Mouse (Mus musculus) erythroblast, embryonic 14.5 days (primary cell): Measurements from ENCODE around the gene Borcs6.

Source experiments
- GATA1 ChIP-seq: IDR thresholded peaks from 2 replicates; pipeline ENCODE4 v1.6.1; 2012; ENCODE audit warnings: low read length, inconsistent platforms, mixed read lengths
- TAL1 ChIP-seq: IDR thresholded peaks from 3 replicates; pipeline ENCODE4 v1.6.1; 2012; ENCODE audit warnings: low read length, inconsistent platforms, mixed read lengths

DNA sequence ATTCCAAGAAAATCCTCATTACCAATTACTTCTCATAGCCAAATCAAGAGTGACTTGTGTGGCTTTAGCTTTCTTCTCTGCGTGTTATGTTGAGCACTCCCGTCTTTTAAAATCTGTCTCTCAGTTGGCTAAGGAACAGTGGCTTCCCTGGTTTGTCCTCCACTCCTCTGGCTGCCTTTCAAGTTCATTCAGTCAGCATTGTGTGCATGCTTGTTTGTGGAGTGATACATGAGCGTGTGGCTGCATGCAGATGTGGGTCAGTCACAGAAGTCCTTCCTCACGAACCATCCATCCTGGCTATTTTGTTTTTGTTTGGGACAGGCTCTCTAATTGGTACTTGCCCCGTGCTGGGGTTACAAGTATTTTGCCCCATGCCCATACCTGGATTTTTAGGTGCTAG, 17.1 kb downstream of the Borcs6 start:
- TF ChIP-seq TAL1 (no peak), GATA1 (no peak)
